Mouse (Mus musculus): ENCODE results near the gene Rnf43.

Rnf43 gene

GRCm38 (mm10) chr11:87759609-87760005 lies 97.1 kb downstream of the Rnf43 start:
- peak; percentile 89 for DNase-seq (ENCODE audit: low read depth)

DNA sequence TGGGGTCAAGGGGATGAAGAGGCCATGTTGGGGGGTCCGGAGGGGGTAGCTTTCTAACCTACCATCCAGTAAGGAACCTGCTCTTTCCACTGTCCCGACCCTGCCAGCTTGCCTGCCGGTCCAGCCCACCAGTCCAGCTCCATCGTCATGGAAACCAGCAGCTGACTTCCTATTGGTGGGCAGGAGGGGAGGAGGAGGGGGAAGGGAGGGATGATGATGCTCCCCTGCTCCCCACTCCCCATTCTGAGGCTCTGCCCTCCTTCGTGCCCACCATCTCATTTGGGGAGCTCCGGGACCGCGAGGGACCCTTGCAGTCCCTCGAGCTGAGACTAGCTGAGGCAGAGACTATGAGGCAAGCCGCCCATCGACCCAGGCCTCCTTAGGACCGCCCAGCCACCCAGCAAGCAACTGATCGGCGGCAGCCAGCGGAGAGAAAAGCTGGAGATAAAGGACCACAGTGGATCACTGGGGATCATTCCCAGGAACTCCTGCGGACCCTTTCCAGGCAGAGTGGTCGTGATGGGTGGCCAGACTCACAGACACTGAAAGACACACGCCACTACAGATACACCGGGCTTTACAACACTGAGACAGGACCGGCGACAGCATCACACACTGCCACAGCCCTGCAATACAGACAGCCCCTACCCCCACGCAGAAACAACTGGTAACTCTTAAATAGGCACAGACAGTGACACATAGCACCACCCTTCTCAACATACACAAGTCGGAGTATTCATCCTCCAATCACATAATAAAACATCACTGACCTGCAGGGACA lies 98.0 kb downstream of the Rnf43 start, which contains the start of gene Tspoap1:
TSS of gene Tspoap1 (plus strand) at position 241 of the 781 bp plus-strand sequence.
- peak; percentile 69 for DNase-seq (ENCODE audit: low read depth)

DNA sequence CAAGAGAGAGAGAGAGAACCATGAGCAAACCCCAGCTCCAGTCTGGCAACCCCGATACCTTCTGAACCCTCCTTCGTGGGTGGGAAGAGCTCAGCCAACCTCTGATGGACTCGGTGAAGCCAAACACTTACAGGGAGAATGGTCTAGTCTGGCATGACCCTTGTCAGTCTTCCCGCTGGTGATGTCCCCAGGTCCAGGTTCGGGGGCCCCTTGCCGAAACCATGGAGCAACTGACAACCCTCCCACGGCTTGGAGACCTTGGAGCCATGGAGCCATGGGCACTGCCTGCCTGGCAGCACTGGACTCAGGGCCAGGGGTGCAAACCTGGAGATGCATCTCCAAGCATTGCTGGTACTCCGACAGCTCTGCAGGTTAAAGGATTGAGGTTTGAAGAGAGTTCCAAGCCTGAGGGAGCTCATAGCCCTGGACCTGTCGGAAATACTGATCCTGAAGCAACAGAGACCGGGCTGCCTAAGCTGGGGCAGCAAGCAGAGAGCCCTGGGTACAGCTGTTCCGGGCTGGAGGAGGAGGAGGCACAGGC lies 98.7 kb downstream of the Rnf43 start:
- DNase-seq (ENCODE audit: low read depth): no peak

DNA sequence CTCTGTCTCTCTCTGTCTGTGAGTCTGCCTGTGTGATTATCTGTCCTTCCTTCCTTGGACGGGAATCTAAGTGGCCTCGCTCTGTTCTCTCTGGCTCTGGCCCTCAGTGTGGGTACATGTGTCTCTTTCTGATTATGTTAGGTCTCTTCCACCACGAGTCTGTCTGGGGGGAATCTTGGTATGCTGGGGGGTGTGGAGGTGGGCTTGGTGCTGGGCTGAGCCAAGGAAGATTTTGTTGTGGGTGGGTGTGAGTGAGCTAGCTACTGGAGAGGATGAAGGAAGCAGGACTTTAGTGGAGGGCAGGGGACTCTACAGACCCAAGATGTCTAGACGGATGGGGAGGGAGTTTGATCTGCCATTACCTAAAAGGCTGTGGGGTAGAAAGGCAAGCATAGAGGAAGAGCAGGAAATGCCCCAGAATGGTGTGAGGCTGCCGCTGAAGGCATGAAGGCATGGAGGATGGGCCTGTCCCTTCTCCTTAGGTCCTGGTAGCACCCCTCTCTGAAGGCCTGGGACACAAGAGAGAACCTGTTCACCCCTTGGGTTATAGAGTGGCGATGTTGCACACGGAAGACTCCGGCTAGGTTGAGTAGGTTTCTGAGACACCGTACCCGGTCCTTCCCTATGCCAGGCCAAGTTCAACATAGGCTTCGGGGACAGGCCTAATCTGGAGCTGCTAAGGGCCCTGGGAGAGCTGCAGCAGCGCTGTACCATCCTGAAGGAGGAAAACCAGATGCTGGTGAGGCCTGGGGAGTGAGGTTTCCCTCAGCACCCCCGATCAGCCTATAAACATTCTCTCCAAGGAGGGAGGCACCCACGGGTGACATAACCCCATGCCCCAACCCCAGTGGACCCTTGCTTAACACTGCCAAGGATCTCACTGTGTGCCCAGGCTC lies 99.5 kb downstream of the Rnf43 start:
- DNase-seq (ENCODE audit: low read depth): peak; percentile 48

- no peak for DNase-seq (ENCODE audit: low read depth)
These were observed 100.3 kb downstream of the Rnf43 start for GRCm38 (mm10) chr11:87762702-87763385.

DNA sequence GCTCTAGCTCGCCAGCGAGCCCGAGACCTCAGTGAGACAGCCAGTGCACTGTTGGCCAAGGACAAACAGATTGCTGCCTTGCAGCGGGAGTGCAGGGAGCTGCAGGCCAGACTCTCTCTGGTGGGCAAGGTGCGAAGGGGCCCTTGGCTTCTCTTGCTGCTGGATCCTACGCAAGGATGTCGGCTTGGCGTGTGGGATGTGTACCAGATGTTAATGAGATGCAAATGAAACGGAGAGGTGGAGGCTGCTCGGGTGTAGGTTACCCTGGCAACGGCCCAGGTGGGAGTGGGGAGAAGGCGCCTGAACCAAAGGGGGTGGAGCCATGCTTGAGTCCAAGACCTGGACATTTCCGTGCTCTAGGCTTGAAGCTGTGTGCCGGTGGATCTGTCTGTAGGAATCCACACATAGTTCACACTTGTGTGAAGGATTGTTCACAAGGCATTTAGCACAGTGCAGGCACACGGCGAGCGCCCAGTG lies 101.0 kb downstream of the Rnf43 start:
- peak; percentile 64 for DNase-seq (ENCODE audit: low read depth)

DNA sequence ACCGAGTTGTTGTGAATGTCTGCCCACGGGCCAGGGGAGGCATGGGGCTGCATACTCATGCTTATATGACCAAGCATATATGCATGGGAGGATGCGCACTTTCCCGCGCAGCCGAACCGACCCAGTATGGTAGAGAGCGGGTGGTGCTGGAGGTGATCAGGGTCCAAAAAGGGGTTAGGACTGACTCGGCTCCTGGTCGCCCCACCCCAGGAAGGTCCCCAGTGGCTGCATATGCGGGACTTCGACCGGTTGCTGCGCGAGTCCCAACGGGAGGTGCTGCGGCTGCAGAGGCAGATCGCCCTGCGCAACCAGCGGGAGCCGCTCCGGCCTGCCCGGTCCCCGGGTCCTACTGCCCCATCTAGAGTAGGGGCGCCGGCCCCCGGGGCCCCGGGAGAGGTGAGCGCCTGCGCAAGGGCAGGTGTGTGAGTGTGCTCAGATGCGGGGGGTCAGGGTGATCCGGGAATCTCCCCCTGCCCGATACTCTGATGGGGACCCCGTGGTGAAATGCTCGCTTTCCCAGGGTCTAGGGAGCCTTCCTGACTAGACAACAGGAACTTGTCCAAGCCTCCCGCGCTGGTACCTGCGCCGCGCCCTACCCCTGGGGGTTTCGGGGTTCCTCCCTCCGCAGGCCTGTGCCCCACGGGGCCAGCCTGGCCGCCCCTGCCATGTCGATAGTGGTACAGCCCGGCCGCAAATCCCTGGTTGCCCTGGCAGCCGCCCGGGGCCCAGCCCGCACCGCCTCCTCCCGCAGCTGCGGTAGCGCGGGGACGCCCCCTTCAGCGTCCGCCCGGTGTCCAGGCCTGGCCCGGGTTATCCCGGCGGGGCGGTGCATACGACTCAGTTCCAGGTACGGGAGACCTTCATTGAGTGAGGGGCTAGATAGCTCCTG lies 101.7 kb downstream of the Rnf43 start:
- DNase-seq (ENCODE audit: low read depth): peak; percentile 65

GRCm38 (mm10) chr11:87768745-87769144 lies 106.2 kb downstream of the Rnf43 start:
- DNase-seq (ENCODE audit: low read depth): no peak

- DNase-seq (ENCODE audit: low read depth): peak; percentile 90
These were observed 108.5 kb downstream of the Rnf43 start for GRCm38 (mm10) chr11:87770989-87771388.

- DNase-seq (ENCODE audit: low read depth): no peak
These were observed 109.8 kb downstream of the Rnf43 start for GRCm38 (mm10) chr11:87772354-87772753.

DNA sequence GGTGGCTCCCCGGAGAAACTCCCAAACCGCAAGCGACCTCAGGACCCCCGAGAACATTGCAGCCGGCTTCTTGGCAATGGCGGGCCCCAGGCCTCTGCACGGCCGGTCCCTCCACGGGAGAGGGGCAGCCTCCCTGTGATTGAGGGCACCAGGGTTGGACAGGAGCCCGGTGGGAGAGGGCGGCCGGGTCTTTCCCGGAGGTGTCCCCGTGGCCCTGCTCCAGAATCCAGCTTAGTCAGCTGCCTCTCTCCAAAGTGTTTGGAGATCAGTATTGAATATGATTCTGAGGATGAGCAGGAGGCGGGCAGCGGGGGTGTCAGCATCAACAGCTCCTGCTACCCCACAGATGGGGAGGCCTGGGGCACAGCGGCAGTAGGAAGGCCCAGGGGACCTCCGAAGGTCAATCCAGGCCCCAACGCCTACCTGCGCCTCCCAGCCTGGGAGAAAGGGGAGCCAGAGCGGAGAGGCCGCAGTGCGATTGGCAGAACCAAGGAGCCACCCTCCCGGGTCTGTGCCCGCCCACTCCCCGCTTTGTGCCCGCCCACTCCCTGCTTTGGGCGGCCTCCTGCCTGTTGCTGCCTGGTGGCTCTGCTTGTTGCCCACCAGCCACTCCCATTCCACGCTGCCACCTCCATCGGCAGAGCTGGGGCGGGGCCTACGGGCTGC lies 115.7 kb downstream of the Rnf43 start:
- peak; percentile 37 for DNase-seq (ENCODE audit: low read depth)

DNA sequence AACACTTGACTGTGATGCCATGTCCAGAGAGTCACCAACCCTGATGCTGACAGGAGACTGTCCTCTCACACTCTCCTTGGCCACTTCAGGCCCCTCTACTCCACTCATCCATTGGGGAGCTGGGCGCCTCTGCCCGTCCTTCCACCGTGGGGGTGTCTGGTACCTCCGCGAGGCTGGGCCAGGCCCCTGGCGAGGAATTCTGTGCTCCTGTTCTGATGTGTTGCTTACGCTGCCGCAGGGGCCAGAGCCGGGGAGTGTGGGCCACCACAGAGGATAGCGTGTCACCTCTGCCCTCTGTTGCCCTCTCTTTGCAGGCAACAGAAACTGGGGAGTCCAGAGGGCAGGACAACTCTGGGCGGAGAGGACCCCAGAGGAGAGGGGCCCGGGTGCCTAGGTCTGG lies 116.4 kb downstream of the Rnf43 start:
- no peak for DNase-seq (ENCODE audit: low read depth)

DNA sequence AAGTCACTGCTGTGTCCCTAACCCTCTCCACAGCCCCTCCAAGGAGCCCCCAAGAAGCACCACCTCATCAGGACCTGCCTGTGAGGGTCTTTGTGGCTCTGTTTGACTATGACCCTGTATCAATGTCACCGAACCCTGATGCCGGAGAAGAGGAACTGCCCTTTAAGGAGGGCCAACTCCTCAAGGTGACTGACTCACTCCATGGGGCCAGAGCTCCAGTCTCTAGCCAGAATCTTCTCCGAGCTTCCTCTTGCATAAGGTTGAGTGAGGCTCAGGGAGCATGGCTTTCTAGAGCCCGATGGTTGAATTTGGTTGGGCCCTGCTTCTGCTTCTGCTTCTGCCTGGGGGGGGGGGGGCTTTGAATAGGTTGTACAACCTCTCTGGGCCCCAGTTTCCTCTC lies 116.9 kb downstream of the Rnf43 start:
- DNase-seq (ENCODE audit: low read depth): no peak

- DNase-seq (ENCODE audit: low read depth): no peak
These were observed 117.6 kb downstream of the Rnf43 start for GRCm38 (mm10) chr11:87780130-87780529.
